Mouse (Mus musculus): ENCODE data around the gene Krt33b. TPM values are rescaled to one million over a fixed set of nuclear protein-coding genes. Genes with fewer than 3 reads are reported as not detected.

Krt33b gene
- not detected for total RNA-seq (2021)
- long read RNA-seq, experiment 1, result 0 reads
- long read RNA-seq, experiment 2, result 0 reads

DNA sequence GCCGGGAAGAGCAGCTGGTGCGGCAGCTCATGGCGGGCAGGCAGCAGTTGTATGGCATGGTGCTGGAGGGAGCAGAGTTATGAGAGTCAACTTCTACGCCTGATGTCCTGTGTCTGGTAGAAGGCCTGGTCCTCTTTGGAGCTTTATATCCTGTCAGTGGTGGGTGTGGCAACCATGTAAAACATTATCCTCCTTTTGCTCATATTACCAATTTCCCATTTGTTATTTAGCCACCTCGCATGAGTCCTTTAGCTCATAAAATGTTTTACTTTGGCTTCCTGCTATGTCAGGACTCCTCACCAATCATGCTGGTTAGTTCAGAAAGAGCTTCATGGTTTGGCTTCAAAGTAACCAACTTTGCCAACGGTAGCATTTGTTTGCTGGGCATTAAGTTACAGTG is at the start of gene Krt33b:
Gene Krt33b (minus strand): TSS at position 101 of the 400 bp plus-strand sequence.
- intact Hi-C loops (cut with DNase I), result no loop called here
- no peak for DNase-seq

DNA sequence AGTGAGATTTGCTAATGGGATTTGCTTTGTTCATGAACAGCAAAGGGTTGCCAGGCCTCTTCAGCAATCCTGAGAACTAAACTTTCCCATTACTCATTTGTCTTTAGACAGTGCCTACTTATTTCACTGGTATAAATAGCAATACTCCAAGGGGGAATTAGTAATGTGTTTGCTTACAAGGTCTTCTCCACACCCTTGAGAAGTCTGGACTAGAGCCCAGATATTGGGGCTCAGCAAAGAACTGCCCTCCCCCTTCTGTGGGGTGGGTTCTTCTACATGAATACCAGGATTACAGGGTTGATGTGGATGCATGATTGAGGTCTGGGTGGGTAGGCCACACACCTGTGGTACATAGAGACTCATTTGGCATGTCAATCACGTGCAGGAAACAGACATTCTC is 44.2 kb upstream of the Krt33b start:
- no peak for DNase-seq

DNA sequence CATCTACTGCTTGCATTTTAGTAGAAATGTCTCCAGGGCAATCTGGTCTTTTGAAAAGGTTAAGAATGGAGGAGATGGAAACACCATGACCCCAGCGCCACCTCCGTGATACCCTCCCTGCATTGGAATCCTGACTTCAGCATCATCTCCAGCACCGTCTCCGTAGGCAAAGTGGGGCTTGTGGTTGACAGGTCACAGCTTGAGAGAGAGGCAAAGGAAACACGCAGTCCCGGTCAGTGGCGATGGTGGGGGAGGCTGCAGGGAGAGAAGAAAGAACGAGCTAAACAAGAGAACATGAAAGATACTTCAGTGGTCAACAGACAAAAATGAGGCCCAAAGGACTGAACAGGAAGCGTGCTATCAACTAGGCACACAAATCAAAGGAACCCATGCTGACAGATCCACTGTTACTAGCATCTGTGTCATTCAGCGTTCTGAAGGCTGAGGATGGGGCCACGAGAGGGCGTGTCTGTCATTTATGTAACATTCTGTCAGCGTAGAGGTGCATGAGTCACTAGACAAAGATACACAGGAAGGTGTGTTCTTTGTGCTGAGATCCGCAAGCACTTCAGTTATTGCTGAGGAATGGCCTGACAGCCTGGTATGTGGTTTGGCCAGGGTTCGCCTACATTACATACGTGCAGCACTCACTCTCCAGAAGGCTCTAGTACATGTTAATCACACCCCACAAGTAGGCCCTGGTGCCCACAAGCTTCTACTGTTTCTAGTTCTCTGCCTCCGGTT is 37.8 kb upstream of the Krt33b start:
- no peak for DNase-seq
- intact Hi-C loops (cut with DNase I), result no loop called here

More for the DNA sequence above, 44.2 kb upstream of the Krt33b start:
- intact Hi-C loops (cut with DNase I), result no loop called here

DNA sequence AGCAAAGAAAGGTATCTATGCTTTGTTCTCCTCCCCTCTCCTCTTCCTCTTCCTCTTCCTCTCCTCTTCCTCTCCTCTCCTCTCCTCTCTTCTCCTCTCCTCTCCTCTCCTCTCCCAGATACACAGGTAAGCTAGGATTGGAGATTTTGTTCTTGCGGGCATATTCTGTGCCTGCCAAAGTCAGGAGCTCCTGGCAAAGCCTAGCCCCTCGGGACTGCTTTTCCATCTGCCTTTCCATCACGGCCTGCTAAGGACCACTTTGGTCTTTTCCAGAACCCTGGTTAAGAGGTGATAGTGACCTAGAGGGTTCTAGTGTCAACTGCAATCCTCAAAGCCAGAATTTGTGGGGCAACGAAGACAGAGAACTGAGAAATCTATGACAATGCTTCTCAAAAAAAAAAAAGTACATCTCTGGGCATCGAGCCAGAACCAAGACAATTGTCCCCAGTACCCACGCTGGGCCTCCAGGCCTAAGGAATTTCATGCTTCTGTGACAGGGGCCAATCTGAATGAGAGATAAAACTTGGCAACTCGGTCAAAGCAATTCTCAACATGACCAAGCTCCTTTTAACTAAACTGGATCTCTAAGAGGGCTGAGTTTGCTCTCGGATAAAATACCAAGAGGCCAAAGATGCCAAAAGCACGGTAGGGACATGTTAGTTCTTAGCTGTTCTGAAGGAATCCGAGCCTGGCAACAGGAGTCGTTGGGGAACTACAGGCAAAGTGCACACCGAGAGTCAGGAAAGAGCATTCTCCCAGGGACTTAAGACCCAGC is 36.8 kb upstream of the Krt33b start:
- intact Hi-C loops (cut with DNase I), result no loop called here
- DNase-seq, result no peak

DNA sequence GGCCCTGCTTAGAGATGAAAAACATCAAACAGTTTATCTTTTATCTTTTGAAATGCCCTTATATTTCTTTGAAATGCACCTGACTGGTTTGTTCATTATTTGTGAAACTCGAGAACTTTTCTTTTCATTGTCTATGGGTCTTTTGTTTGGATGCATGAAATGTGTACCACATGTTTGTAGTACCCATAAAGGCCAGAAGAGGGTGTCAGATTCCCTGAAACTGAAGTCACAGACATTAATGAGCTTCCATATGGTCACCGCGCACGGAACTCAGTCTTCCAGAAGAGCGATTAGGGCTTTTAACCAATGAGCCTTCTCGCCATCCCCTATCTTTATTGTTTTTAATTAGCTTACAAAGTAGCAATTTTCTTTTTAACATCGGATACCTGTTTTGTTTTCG is 29.2 kb upstream of the Krt33b start:
- intact Hi-C loops (cut with DNase I), result no loop called here
- DNase-seq, result no peak

DNA sequence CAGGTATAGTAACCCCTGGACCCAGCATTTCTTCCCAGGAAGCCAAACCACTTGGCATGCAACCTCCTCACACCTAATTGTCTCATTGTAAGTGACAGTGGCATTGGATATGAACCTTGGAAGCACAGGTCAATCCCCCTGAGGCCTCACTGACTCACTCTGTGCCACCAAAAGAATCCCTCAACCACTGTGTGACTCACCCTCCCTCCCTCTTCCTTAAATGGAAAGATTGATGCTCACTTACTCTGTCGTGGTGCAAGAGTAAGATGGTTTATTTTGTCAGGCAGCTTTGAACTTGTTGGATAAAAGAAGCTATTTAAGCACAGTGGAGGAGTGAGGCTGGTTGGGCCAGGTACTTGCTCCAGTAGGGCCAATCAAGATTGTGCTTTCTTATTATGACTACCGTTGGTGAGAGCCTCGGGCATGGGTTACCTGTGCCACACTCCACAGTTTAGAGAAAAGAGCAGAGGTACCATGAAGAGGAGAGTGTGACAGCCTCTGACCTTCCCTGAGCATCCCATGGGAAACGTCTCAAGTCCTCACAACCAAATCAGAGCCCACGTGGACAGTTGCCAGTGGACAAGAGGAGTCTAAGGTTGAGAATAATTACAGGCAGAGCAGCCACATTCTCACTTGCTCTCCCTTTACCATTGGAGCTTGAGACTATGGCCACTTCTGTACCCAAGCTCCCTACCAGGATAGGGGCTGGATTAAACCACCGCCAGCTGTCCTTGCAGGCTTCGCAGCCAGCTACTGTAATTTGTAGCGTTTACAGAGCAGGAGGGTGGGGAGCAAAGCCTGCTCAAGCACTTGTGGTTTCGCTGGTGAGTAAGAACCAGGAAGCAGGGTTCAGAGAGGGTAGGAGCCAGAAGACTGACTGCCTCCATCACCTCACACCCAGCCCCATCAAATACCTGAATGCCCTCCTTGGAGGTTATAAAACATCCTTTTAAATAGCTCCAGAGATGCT is 26.3 kb upstream of the Krt33b start:
- DNase-seq, result no peak
- intact Hi-C loops (cut with DNase I), result no loop called here

DNA sequence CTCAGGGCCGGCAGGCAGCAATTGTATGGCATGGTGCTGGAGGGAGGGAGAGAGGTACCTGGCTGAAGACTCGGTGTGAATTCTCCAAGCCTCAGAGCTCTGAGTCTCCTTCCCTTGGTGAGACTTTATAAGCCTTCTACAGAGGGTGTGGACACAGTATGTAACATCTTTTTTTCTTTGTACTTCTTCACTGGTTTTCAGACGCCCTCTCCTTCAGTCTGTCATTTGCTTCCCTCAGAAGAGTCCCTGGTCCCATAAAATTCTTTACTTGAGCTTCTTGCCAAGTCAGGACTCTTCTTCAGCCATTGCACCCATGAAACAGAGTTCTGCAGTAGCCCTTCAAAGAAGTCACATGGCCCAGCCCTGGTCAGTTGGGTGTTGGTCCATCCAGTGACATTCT is 20.8 kb upstream of the Krt33b start, which contains the start of gene Krt31:
Gene Krt31 (minus strand): TSS at position 101 of the 400 bp plus-strand sequence.
- intact Hi-C loops (cut with DNase I), result no loop called here
- DNase-seq, result no peak

DNA sequence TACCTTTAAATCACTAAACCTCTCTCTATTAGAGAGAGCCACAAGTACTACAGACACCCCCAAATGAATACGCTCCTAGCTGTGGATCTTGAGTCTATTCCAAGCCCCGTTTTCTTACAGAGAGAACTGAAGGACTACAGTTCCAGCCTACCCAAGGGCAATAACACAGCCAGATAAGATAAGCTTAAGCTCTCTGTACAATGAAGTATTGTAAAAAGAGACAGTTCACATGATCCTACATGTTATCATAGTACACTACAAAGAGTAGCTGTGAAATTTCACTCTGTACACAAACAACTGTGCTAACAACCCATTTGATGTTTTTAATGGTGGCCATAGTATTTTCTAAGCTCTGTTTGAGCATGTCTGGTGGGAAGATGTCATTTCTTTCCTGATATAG is 17.5 kb upstream of the Krt33b start:
- no peak for DNase-seq
- intact Hi-C loops (cut with DNase I), result no loop called here

DNA sequence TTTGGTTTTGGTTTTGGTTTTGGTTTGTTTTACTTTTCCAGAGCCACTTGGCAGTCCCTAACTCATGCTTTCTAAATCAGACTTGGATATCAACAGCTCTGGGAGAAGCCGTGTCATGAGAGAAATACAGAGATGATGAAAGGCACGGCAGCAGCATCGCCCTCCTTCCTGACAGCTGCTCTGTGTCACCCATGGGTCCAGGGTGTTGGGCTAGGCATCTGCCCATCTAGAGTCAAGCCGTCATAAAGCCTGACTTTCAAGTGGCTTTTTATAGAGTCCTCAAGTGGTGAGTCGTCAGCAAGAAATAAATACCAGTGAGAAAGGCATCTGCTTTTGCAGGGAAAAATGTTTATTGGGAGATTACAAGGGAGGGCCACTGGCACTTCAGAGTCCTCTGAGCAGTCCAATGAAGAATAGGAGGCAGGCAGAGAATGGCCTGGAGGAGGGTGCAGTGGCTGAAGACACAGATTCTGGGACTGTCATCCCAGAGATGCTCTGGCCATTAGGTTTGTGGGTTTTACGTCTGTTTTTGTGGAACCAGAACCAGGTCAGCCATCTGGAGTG is 16.7 kb upstream of the Krt33b start:
- intact Hi-C loops (cut with DNase I), result no loop called here

DNA sequence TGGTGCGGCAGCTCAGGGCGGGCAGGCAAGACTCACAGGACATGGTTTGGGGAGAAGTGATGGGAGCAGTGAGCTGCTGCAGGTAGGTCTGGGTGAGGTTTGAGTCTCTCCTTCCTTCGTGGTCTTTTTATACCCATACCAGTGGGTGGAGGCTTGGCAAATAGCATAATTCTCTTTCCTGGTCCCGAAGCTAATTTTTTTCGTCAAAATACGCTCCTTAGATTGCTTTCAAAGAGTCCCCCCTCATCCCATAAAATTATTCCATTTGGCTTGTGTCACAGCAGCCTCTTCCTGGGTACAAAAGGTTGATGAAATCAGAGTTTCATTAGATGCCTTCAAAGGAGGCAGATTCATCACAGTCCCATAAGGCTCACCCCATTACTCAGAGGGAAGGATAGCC is 11.8 kb upstream of the Krt33b start, which contains the start of gene Krt34:
Gene Krt34 (minus strand): TSS at position 101 of the 400 bp plus-strand sequence.
- DNase-seq, result no peak
- intact Hi-C loops (cut with DNase I), result no loop called here

More for the DNA sequence above, 16.7 kb upstream of the Krt33b start:
- DNase-seq, result no peak

DNA sequence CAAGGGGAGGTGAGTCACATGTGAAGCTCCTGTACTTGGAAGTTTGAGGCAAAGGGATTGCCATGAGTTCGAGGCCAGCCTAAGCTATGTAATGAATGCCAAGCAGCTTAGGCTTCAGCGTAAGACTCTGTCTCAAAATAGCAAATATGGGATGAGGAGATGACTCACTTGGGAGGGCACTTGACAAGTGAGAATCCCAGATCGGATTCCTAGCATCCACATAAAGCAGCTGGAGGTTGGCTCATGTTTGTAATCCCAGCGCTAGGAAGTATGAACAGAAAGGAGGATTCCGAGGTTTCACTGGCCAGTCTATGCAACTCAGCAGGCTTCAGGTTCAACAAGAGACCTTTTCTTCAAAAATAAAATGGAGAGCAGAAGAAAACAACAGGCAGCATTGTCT is 8.2 kb downstream of the Krt33b start:
- intact Hi-C loops (cut with DNase I), result no loop called here
- DNase-seq, result no peak

DNA sequence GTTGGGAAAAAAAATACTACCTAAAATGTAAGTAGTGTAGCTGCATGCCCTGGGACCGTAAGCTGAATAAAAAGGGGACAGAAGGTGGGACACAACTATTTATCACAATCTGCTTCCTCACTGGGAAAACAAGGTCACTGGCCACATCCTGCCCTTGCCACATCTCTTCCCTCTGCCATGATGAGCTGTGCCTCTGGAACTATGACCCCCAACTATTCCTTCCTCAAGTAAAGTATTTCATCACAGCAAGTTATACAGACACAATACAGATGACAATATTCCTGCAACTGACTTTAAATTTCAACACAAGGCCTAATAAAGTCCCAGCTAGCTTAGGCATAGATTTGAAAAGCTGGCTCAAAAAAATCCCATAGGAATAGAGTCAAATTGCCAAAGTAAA is 10.2 kb downstream of the Krt33b start:
- no peak for DNase-seq
- intact Hi-C loops (cut with DNase I), result no loop called here

DNA sequence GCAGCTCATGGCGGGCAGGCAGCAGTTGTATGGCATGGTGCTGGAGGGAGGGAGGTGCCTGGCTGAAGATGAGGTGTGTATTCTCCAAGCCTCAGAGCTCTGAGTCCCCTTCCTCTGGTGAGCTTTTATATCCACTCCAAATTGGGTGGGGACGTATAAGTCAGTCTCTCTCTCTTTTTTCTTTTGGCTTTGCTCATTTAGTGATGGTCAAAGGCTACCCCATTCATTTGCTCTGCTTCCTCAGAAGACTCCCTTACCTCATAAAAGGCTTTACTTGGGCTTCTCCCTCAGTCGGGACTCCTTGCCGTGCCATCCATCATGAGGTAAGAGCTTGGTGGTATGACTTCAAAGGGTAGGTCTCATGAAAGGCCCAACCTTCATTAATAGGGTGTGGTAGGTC is 13.6 kb downstream of the Krt33b start, which contains the start of gene Krt33a:
Gene Krt33a (minus strand): TSS at position 101 of the 400 bp plus-strand sequence.
- intact Hi-C loops (cut with DNase I), result no loop called here
- DNase-seq, result no peak

DNA sequence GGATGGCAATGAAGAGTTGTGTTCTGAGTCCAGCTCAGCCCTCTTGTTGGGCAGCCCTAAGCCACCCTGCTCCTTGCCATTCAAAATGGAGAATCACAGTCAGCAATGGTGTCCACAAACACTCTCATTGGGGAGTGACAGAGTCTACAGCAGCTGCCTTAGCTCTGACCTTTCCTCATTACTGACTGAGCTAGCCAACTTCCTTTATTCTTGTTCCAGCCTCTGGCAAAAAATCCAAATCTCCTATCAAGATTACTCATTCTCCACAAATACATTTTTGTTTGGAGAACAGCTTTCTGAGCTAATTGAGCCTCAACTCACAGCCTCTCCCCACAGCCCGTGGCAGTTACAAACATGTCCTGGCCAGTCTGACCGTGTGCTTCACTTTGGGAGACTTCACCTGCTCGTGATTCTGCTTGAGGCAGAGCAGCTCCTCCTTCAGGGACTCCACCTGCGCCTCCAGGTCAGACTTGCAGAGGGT is 15.9 kb downstream of the Krt33b start:
- intact Hi-C loops (cut with DNase I), result no loop called here
- DNase-seq, result no peak

DNA sequence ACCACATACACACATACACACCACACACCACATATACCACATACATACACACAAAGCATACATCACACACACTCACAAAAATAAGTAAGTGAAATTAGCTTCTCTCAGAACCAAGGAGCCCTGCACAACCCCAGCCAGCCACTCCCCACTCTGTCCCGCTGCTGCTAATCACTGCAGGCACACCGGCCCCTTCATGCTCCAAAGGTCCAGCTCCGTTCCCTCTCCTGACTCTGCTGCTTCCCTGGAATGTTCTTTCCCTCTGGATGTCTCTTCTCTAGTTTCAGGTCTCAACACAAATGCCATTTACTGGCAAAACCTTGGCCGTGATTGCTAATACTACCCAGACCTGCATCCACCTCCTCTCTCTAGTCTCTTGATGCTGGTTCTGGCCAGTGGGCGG is 19.0 kb downstream of the Krt33b start:
- intact Hi-C loops (cut with DNase I), result no loop called here
- no peak for DNase-seq

DNA sequence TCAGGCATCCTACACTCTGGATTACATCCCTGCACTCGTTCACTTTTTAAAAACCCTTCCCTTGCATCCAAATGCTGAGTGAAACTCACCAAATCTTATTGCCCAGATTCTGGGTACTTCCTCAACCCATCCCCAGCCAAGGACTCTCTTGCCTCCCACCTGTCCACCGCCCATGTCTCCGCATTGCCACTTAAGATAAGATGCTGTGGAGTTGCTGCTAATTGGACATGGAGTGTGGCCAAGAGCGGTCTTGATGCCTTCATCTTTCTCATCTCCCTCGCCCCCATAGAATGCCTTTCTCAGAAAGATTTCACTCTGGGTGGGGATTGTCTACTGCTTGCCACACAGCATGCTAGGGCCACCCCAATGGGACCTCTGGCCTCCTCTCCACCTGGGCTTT is 21.3 kb downstream of the Krt33b start:
- intact Hi-C loops (cut with DNase I), result no loop called here
- no peak for DNase-seq

DNA sequence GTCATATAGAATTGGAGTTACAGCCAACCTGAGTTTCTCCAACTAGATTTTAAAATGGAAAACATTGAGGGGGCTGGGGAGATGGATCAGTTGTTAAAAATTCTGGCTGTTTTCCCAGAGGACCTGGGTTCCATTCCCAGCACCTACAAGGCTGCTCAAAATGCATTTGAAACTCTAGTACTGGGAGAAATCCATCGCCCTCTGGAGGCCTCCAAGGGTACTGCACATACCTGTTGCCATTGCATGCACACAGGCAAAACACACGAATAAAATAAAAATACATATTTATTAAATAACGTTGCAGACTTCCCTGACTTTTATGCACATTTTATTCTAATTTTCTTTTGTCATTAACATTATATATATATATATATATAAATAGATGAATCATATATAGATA is 23.0 kb downstream of the Krt33b start:
- DNase-seq, result no peak
- intact Hi-C loops (cut with DNase I), result no loop called here

DNA sequence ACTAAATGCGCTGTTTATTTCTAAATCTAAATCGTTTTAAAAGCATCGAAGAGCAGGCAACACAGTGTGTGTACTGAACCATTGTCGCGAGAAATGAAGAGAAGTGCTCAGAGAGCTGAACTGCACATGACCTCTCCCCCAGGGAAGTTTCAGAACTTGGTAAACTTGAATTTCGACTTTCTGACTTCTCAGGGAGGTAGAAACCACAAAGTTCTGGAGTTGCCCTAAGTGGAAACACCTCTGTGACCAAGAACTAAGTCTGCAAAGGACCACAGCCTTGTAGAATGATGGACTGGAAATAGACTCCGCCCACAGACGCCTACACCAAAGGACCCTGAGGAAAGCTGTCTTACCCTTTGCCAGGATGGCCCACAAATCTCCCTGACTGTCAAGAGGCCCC is 23.8 kb downstream of the Krt33b start:
- intact Hi-C loops (cut with DNase I), result loop anchor here (2.0 kb wide), 1 partner anchor 541 kb away; no protein-coding TSS in a partner anchor
- DNase-seq, result no peak

DNA sequence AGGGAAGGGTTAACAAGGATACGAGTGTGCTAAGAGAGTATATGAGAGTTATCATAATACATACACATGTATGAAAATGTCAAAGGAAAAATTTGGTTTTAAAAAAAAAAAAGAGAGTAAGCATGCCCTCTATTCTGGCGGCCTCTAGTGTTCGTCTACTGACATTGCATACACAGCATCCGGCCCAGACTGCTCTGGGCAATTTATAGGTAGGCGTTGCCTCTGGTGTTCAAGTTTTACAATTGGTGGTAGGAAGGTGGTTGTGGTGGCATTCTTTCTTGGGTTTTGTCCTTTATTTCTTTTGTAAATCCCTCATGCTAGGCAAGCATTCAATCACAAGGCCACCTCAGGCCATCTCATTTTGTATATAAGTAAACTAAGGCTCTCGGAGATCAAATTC is 24.8 kb downstream of the Krt33b start:
- DNase-seq, result no peak
- intact Hi-C loops (cut with DNase I), result loop anchor here (2.0 kb wide), 1 partner anchor 540 kb away; no protein-coding TSS in a partner anchor

DNA sequence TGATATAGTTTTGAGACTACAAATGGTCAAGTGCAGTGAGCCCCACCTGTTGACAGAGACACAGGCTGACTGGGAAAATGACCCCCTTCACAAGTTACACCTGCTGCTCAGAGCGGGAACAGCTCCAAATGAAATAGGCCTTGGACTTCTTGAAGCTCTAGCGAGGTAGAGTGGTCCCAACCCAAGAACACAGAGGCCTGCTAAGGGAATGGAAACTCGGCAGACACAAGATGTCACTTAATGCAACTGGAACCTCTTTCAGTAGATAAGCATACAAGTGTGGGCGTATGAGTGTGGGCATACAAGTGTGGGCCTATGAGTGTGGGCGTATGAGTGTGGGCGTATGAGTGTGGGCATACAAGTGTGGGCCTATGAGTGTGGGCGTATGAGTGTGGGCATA is 30.6 kb downstream of the Krt33b start:
- intact Hi-C loops (cut with DNase I), result no loop called here

More for the DNA sequence above, 30.6 kb downstream of the Krt33b start:
- DNase-seq, result no peak
